Comparison of ENCODE assay signal across 19 mouse cellular contexts in genomic region chr6:108058066-108058465, GRCm38 (mm10). TPM values are rescaled to one million over a fixed set of nuclear protein-coding genes. Genes with fewer than 3 reads are reported as not detected.
DNase-seq lines count a peak whose midpoint lies in the region; ATAC-seq and TF ChIP-seq lines count a peak whose summit lies in the region.
"Had no signal": no experiment of that assay in that cellular context is flagged by ENCODE, and none has a peak within 500 bp of the region (broad histone marks: within the 10 kb centered on the region; RNA-seq: fewer than 3 reads in every experiment).

No protein-coding gene starts in this region.

- H3K4me1 ChIP-seq in forebrain, embryonic 14.5 days (ENCODE audit: control insufficient read depth, insufficient read depth, low read length): no peaks in the 10 kb centered on the region
- no peaks in the 10 kb centered on the region for H3K4me1 ChIP-seq in forebrain, embryonic 12.5 days
- H3K4me1 ChIP-seq: limb, embryonic 10.5 days; liver, embryonic 12.5 days; megakaryocyte, embryonic 14.5 days; midbrain, embryonic 15.5 days had no signal

- peak; percentile 25 for DNase-seq in forebrain, embryonic 14.5 days (ENCODE audit: low spot score)
- no peak for DNase-seq in layer of hippocampus, adult 2 months (ENCODE audit: low spot score in 2 of 2)
- DNase-seq in layer of hippocampus, adult 9-11 months: no peak
- peak; percentile 38 to 53 for DNase-seq in cerebellum, postnatal 25 days
- DNase-seq in telencephalon, adult 2 months (ENCODE audit: low read depth, low spot score): peak; percentile 36
- DNase-seq in gastrocnemius, postnatal 25 days: no peak
- DNase-seq: gastrocnemius, postnatal 10 days; heart, adult 2 months; heart, postnatal 4 days; kidney, postnatal 10 days; lung, adult 2 months; right cerebral cortex, postnatal 14 days had no signal

- H3K9me3 ChIP-seq in forebrain, embryonic 14.5 days (replicated peaks; ENCODE audit: control insufficient read depth, low read length): no peaks in the 10 kb centered on the region
- H3K9me3 ChIP-seq in forebrain, embryonic 12.5 days: no peaks in the 10 kb centered on the region
- H3K9me3 ChIP-seq: limb, embryonic 10.5 days; liver, embryonic 12.5 days; megakaryocyte, embryonic 14.5 days; midbrain, embryonic 15.5 days had no signal

- no peak for TF ChIP-seq CTCF in layer of hippocampus, adult 2 months (conservative IDR thresholded peaks at IDR 0.05)

- no peaks in the 10 kb centered on the region for H3K36me3 ChIP-seq in forebrain, embryonic 14.5 days (ENCODE audit: control insufficient read depth, insufficient read depth, low read length)
- no peaks in the 10 kb centered on the region for H3K36me3 ChIP-seq in forebrain, embryonic 12.5 days (replicated peaks)
- H3K36me3 ChIP-seq: limb, embryonic 10.5 days; liver, embryonic 12.5 days; midbrain, embryonic 15.5 days had no signal

- WGBS in forebrain, embryonic 14.5 days: 87% methylated on average over 5 of the region's 5 CpGs
- 91% methylated on average over 5 of the region's 5 CpGs for WGBS in forebrain, embryonic 12.5 days

- no peak overlapping the region for H3K4me3 ChIP-seq in forebrain, embryonic 14.5 days (ENCODE audit: low read depth, low read length)
- H3K4me3 ChIP-seq in forebrain, embryonic 12.5 days (replicated peaks): no peak overlapping the region
- H3K4me3 ChIP-seq in layer of hippocampus, adult 2 months: no peak overlapping the region
- H3K4me3 ChIP-seq: heart, adult 2 months; limb, embryonic 10.5 days; liver, embryonic 12.5 days; megakaryocyte, embryonic 14.5 days; midbrain, embryonic 15.5 days had no signal

- no peaks in the 10 kb centered on the region for H3K27me3 ChIP-seq in forebrain, embryonic 14.5 days (replicated peaks; ENCODE audit: control insufficient read depth, insufficient read depth, low read length)
- no peaks in the 10 kb centered on the region for H3K27me3 ChIP-seq in forebrain, embryonic 12.5 days
- H3K27me3 ChIP-seq: liver, embryonic 12.5 days; midbrain, embryonic 15.5 days had no signal

- H3K9ac ChIP-seq in forebrain, embryonic 14.5 days (ENCODE audit: low read length): no peak overlapping the region
- no peak overlapping the region for H3K9ac ChIP-seq in forebrain, embryonic 12.5 days
- H3K9ac ChIP-seq: liver, embryonic 12.5 days; midbrain, embryonic 15.5 days had no signal

- no peak overlapping the region for H3K4me2 ChIP-seq in forebrain, embryonic 14.5 days (ENCODE audit: low read length)
- H3K4me2 ChIP-seq in forebrain, embryonic 12.5 days: no peak overlapping the region
- H3K4me2 ChIP-seq: liver, embryonic 12.5 days; midbrain, embryonic 15.5 days had no signal

- no peak overlapping the region for H3K27ac ChIP-seq in forebrain, embryonic 14.5 days (ENCODE audit: low read depth, low read length)
- H3K27ac ChIP-seq in forebrain, embryonic 12.5 days: no peak overlapping the region
- H3K27ac ChIP-seq in layer of hippocampus, adult 2 months: peak overlapping the region; percentile 68
- H3K27ac ChIP-seq: heart, adult 2 months; limb, embryonic 10.5 days; liver, embryonic 12.5 days; midbrain, embryonic 15.5 days had no signal

- no peak; the same call in 1 of the 2 replicates for ATAC-seq in forebrain, embryonic 14.5 days
- ATAC-seq in forebrain, embryonic 12.5 days (ENCODE audit: low FRiP score): no peak
- ATAC-seq: hindbrain, embryonic 16.5 days; intestine, postnatal 0 days; liver, embryonic 12.5 days; midbrain, embryonic 15.5 days had no signal

RNA-seq across cellular contexts. Expression of gene Setmar, which starts 6.8 kb away (rescaled TPM):
- polyA plus RNA-seq in forebrain, embryonic 14.5 days (2014; fragmentation: Nextera tagmentation; extraction: Ambion mirVana): 7.7 TPM in 2 replicates
- 7.3 and 8.3 TPM in 2 replicates for polyA plus RNA-seq in forebrain, embryonic 12.5 days (2016; fragmentation: Nextera tagmentation; extraction: Ambion mirVana)
- 1 to 10 TPM; 7.6 to 9.0 TPM for total RNA-seq in layer of hippocampus, adult 2 months (2021)
- total RNA-seq in gastrocnemius, postnatal 25 days (2021): 1 to 10 TPM; 4.0 TPM

Comparison
In these comparisons a context has a peak if more than half of its experiments do, and no peak if none do; other contexts are left out.
1. DNase-seq: peak in forebrain, embryonic 14.5 days (single experiment), cerebellum, postnatal 25 days (2 of 2) and telencephalon, adult 2 months (single experiment); none in layer of hippocampus, adult 2 months (0 of 2), layer of hippocampus, adult 9-11 months (single experiment) and gastrocnemius, postnatal 25 days (single experiment).